ENCODE assay signal across 23 mouse cellular contexts in the genomic region with DNA sequence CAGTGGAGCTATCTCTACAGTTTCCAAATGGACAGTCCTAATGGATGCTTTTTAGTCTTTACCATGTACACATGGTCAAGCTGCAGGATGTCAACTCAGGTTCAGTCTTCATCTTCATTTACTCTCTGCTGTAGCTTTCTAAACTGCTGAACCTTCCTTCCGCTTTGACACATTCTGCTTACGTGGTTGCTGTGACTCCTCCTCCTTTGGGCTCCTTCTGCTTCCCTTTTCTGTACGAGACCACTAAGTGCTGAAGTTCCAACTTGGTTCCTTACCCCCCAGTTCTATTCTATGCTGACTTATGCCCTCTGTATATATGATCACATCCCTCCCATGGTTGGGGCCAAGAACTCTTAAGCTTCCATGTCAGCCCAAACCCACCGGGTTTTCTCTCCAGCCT. TPM values are rescaled to one million over a fixed set of nuclear protein-coding genes. Genes with fewer than 3 reads are reported as not detected.
DNase-seq lines count a peak whose midpoint lies in the region; ATAC-seq and TF ChIP-seq lines count a peak whose summit lies in the region.
"Had no signal": no experiment of that assay in that cellular context is flagged by ENCODE, and none has a peak within 500 bp of the region (broad histone marks: within the 10 kb centered on the region; RNA-seq: fewer than 3 reads in every experiment).

No protein-coding gene starts in this region.

- ATAC-seq in hindbrain, embryonic 15.5 days (ENCODE audit: low FRiP score, low read depth) = 0 out of 2 replicates have a peak, but pooled peaks have one; percentile 30
- ATAC-seq in hindbrain, postnatal 0 days = no peak; the same call in 1 of the 2 replicates
- no peak for ATAC-seq in liver, embryonic 15.5 days (ENCODE audit: insufficient read depth)
- ATAC-seq in CD4-positive, CD25-positive, alpha-beta regulatory T cell, adult 4 months = no peak
- ATAC-seq: intestine, embryonic 15.5 days had no signal

- WGBS in hindbrain, embryonic 15.5 days = 96% methylated on average over 4 of the region's 4 CpGs
- 97% methylated on average over 4 of the region's 4 CpGs for WGBS in hindbrain, postnatal 0 days
- WGBS in liver, embryonic 15.5 days (ENCODE audit: insufficient replicate concordance) = 80% methylated on average over 4 of the region's 4 CpGs

- TF ChIP-seq CTCF in hindbrain, postnatal 0 days (IDR thresholded peaks at IDR 0.05; ENCODE audit: low read depth) = no peak

- no peak overlapping the region for H3K27ac ChIP-seq in hindbrain, embryonic 15.5 days (replicated peaks)
- H3K27ac ChIP-seq in hindbrain, postnatal 0 days = no peak overlapping the region
- H3K27ac ChIP-seq in liver, embryonic 15.5 days (replicated peaks) = peak overlapping the region; percentile 91
- H3K27ac ChIP-seq: forebrain, embryonic 10.5 days; gastrocnemius, adult 2 months; intestine, embryonic 15.5 days; kidney, embryonic 15.5 days; limb, embryonic 12.5 days; lung, embryonic 15.5 days; midbrain, embryonic 12.5 days had no signal

- no peaks in the 10 kb centered on the region for H3K4me1 ChIP-seq in hindbrain, embryonic 15.5 days (replicated peaks)
- no peaks in the 10 kb centered on the region for H3K4me1 ChIP-seq in hindbrain, postnatal 0 days (ENCODE audit: insufficient read depth, low read length)
- H3K4me1 ChIP-seq in liver, embryonic 15.5 days (replicated peaks) = peaks cover 86% of the 10 kb centered on the region
- H3K4me1 ChIP-seq: forebrain, embryonic 10.5 days; intestine, embryonic 15.5 days; midbrain, embryonic 12.5 days had no signal

- no peaks in the 10 kb centered on the region for H3K9me3 ChIP-seq in hindbrain, embryonic 15.5 days
- no peaks in the 10 kb centered on the region for H3K9me3 ChIP-seq in hindbrain, postnatal 0 days (ENCODE audit: low read length)
- no peaks in the 10 kb centered on the region for H3K9me3 ChIP-seq in liver, embryonic 15.5 days (replicated peaks)
- H3K9me3 ChIP-seq: forebrain, embryonic 10.5 days; intestine, embryonic 15.5 days; kidney, embryonic 15.5 days; limb, embryonic 12.5 days; lung, embryonic 15.5 days; midbrain, embryonic 12.5 days had no signal

- H3K27me3 ChIP-seq in hindbrain, embryonic 15.5 days = no peaks in the 10 kb centered on the region
- no peaks in the 10 kb centered on the region for H3K27me3 ChIP-seq in hindbrain, postnatal 0 days (ENCODE audit: insufficient read depth, low read length)
- H3K27me3 ChIP-seq in liver, embryonic 15.5 days = no peaks in the 10 kb centered on the region
- H3K27me3 ChIP-seq: intestine, embryonic 15.5 days; kidney, embryonic 15.5 days; limb, embryonic 12.5 days; lung, embryonic 15.5 days; midbrain, embryonic 12.5 days had no signal

- no peaks in the 10 kb centered on the region for H3K36me3 ChIP-seq in hindbrain, embryonic 15.5 days
- H3K36me3 ChIP-seq in hindbrain, postnatal 0 days (ENCODE audit: insufficient read depth, low read length) = no peaks in the 10 kb centered on the region
- H3K36me3 ChIP-seq in liver, embryonic 15.5 days (replicated peaks) = peaks cover 12% of the 10 kb centered on the region; the same call in 1 of the 2 replicates
- H3K36me3 ChIP-seq: forebrain, embryonic 10.5 days; intestine, embryonic 15.5 days; limb, embryonic 12.5 days; lung, embryonic 15.5 days; midbrain, embryonic 12.5 days had no signal

- no peak overlapping the region for H3K9ac ChIP-seq in hindbrain, embryonic 15.5 days
- no peak overlapping the region for H3K9ac ChIP-seq in hindbrain, postnatal 0 days (replicated peaks; ENCODE audit: low read length)
- H3K9ac ChIP-seq in liver, embryonic 15.5 days = no peak overlapping the region
- H3K9ac ChIP-seq: intestine, embryonic 15.5 days; kidney, embryonic 15.5 days; limb, embryonic 12.5 days; lung, embryonic 15.5 days; midbrain, embryonic 12.5 days had no signal

- DNase-seq in hindbrain, postnatal 0 days (ENCODE audit: low spot score) = no peak
- DNase-seq in MEL-GATA-1-ER (ENCODE audit: extremely low read depth, low read depth) = peak; percentile 56
- DNase-seq in naive thymus-derived CD4-positive, alpha-beta T cell, adult 2 months (ENCODE audit: low read depth) = peak; percentile 2
- no peak for DNase-seq in cerebellum, adult 9-10 months
- DNase-seq in heart, adult 9 months (ENCODE audit: low spot score in 2 of 2) = no peak
- DNase-seq: adrenal gland, postnatal 25 days; cerebellum, adult 11-12 months; cerebellum, postnatal 36 days; gastrocnemius, adult 2 months; heart, postnatal 4 days; kidney, postnatal 4 days; lung, postnatal 4 days; right cerebral cortex, postnatal 25 days; thymus, adult 2 months had no signal

- no peak overlapping the region for H3K4me2 ChIP-seq in hindbrain, embryonic 15.5 days
- no peak overlapping the region for H3K4me2 ChIP-seq in hindbrain, postnatal 0 days (ENCODE audit: low read depth, low read length)
- H3K4me2 ChIP-seq in liver, embryonic 15.5 days = no peak overlapping the region
- H3K4me2 ChIP-seq: intestine, embryonic 15.5 days; kidney, embryonic 15.5 days; limb, embryonic 12.5 days; lung, embryonic 15.5 days; midbrain, embryonic 12.5 days had no signal

- H3K4me3 ChIP-seq in hindbrain, embryonic 15.5 days = no peak overlapping the region
- no peak overlapping the region for H3K4me3 ChIP-seq in hindbrain, postnatal 0 days (ENCODE audit: low read length)
- no peak overlapping the region for H3K4me3 ChIP-seq in liver, embryonic 15.5 days (replicated peaks)
- H3K4me3 ChIP-seq: forebrain, embryonic 10.5 days; gastrocnemius, adult 2 months; intestine, embryonic 15.5 days; kidney, embryonic 15.5 days; limb, embryonic 12.5 days; lung, embryonic 15.5 days; midbrain, embryonic 12.5 days had no signal

RNA-seq across cellular contexts. Expression of gene Ncoa7, which starts 51.5 kb away (rescaled TPM):
- 18.9 and 20.5 TPM in 2 replicates for polyA plus RNA-seq in hindbrain, embryonic 15.5 days (2015; fragmentation: Nextera tagmentation; extraction: Ambion mirVana)
- 19.8 and 26.5 TPM in 2 replicates for total RNA-seq in hindbrain, postnatal 0 days (2014; rRNA removed)
- polyA plus RNA-seq in hindbrain, postnatal 0 days (2015; fragmentation: Nextera tagmentation; extraction: Ambion mirVana) = 23.4 and 24.4 TPM in 2 replicates
- 10.2 and 12.2 TPM in 2 replicates for polyA plus RNA-seq in liver, embryonic 15.5 days (2015; fragmentation: Nextera tagmentation; extraction: Ambion mirVana)
- polyA plus RNA-seq in CD4-positive, CD25-positive, alpha-beta regulatory T cell, adult 4 months (2017; shearing (Covaris generic)) = 100 to 1,000 TPM; 105 to 122 TPM

Comparison
In these comparisons a context has a peak if more than half of its experiments do, and no peak if none do; other contexts are left out.
1. DNase-seq: peak in MEL-GATA-1-ER (single experiment) and naive thymus-derived CD4-positive, alpha-beta T cell, adult 2 months (single experiment); none in hindbrain, postnatal 0 days (single experiment), cerebellum, adult 9-10 months (single experiment) and heart, adult 9 months (0 of 2).